Mouse (Mus musculus): ENCODE measurements around the gene Blcap. TPM values are rescaled to one million over a fixed set of nuclear protein-coding genes. Genes with fewer than 3 reads are reported as not detected.
"Not testable (repeated sequence)": the region's sequence is repeated elsewhere in the genome, so short reads cannot be mapped to it uniquely, and the experiment has no call there.

Blcap gene
- total and polyA plus RNA-seq, 2 experiments from 2014 or later = 207 to 284 TPM

DNA sequence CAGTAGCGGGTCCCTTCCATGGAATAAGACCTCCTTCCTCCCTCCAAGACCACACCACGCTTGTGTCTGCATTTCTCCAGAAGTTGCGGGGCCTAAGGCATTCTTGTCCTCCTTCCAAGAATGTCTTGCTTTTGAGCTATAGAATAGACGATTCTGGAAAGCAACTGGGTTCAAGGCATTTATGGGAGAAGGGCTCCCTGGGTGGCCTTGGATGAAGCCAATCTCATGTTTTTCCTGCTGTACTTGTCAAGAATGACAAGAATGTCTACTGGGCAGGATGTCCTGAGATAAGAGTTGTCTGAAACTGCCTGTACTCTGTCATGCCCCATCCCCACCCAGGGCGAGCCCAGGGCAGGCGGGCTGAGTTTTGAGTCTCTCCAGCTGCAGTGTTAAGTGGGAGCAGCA lies 30.4 kb upstream of the Blcap start:
- no peaks in the 10 kb centered on the region for H3K4me1 ChIP-seq (ENCODE audit: insufficient read depth, low read length)
- H3K27me3 ChIP-seq (ENCODE audit: insufficient read depth, low read length) = no peaks in the 10 kb centered on the region
- DNase-seq (ENCODE audit: low spot score) = no peak
- no peak overlapping the region for H3K4me3 ChIP-seq (ENCODE audit: low read length)
- no peaks in the 10 kb centered on the region for H3K36me3 ChIP-seq (ENCODE audit: insufficient read depth, low read length)
- ATAC-seq = no peak
- no peaks in the 10 kb centered on the region for H3K9me3 ChIP-seq (ENCODE audit: low read length)
- TF ChIP-seq CTCF (IDR thresholded peaks at IDR 0.05; ENCODE audit: low read depth) = no peak
- no peak overlapping the region for H3K9ac ChIP-seq (replicated peaks; ENCODE audit: low read length)
- 80% methylated on average over 6 of the region's 6 CpGs for WGBS
- H3K27ac ChIP-seq = no peak overlapping the region
- H3K4me2 ChIP-seq (ENCODE audit: low read depth, low read length) = no peak overlapping the region

DNA sequence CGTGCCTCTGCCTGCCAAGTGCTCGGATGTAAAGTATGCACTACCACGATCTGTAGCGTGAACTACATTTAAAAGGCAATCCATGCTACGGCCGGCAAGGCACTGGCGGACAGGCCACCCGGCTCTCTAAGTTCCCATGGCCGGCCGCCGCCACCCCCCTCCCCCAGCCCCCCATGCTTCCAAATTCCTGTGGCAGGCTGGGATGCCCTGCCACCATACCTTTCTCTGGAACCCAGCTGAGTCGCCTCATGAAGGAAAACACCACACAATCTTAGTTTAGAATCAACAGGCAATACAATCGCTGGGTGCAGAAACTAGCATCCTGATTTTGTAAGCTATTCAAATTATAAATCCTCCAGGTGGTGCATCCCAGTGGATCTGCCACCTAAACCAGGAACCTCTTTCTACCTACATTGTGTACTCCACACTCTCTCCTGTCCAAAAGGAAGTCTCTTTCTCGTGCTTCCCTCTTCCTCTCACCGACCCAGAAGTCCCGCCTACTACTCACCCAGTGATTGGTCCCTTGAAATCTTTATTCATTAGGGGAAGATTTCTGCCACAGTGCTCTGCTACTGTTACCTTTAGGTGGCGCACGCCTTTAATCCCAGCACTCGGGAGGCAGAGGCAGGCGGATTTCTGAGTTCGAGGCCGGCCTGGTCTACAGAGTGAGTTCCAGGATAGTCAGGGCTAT lies 25.9 kb upstream of the Blcap start:
- no peaks in the 10 kb centered on the region for H3K4me1 ChIP-seq (ENCODE audit: insufficient read depth, low read length)
- H3K36me3 ChIP-seq (ENCODE audit: insufficient read depth, low read length) = no peaks in the 10 kb centered on the region
- H3K9ac ChIP-seq (replicated peaks; ENCODE audit: low read length) = no peak overlapping the region
- WGBS = 59% methylated on average over 22 of the region's 22 CpGs
- no peak for DNase-seq (ENCODE audit: low spot score)
- no peak for TF ChIP-seq CTCF (IDR thresholded peaks at IDR 0.05; ENCODE audit: low read depth)
- no peak for ATAC-seq
- H3K9me3 ChIP-seq (ENCODE audit: low read length) = no peaks in the 10 kb centered on the region
- no peaks in the 10 kb centered on the region for H3K27me3 ChIP-seq (ENCODE audit: insufficient read depth, low read length)
- H3K4me2 ChIP-seq (ENCODE audit: low read depth, low read length) = no peak overlapping the region
- no peak overlapping the region for H3K4me3 ChIP-seq (ENCODE audit: low read length)
- H3K27ac ChIP-seq = no peak overlapping the region

DNA sequence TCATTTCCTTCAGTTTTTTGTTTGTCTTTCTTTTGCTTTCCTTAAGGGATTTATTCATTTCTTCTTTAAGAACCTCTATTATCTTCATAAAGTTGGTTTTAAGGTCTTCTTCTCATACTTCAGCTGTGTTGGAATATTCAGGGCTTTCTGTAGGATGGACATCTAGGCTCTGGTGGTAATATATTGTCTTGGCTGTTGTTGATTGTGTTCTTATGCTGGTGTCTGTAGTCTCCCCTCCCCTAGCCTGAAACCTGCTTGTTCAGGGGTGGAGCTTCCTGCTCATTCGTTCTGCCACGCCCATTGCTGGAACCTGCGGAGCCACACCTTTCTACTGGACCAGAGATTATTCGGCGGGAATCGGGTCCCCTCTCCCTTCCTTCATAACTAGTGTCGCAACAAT lies 14.3 kb upstream of the Blcap start:
- H3K27me3 ChIP-seq (ENCODE audit: insufficient read depth, low read length); H3K27ac ChIP-seq; H3K4me1 ChIP-seq (ENCODE audit: insufficient read depth, low read length); DNase-seq (ENCODE audit: low spot score); H3K9ac ChIP-seq (replicated peaks; ENCODE audit: low read length); ATAC-seq; H3K4me3 ChIP-seq (ENCODE audit: low read length); H3K9me3 ChIP-seq (ENCODE audit: low read length); H3K4me2 ChIP-seq (ENCODE audit: low read depth, low read length); H3K36me3 ChIP-seq (ENCODE audit: insufficient read depth, low read length): not testable (repeated sequence)
- WGBS = 32% methylated on average over 7 of the region's 7 CpGs

DNA sequence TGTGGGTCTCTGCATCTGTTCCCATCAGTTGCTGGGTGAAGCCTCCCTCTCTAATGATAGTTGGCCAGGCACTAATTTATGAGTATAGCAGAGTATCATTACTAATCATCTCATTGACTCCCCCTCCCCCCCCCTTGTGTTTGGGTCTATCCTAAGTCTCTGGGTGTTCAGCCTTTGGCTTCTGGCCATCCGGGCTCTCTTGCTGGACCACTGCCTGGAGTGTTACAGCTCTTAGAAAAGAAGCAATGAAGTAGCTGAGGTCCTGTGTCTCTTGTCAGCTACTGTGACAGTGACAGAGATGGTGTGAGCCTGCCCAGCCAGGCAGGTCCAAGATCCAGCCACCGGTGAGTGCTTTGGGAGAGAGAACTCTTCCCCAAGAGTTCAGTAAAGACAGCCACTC lies 1.7 kb upstream of the Blcap start:
- WGBS = 56% methylated on average over 2 of the region's 2 CpGs
- H3K9ac ChIP-seq (replicated peaks; ENCODE audit: low read length) = no peak overlapping the region
- no peaks in the 10 kb centered on the region for H3K36me3 ChIP-seq (ENCODE audit: insufficient read depth, low read length)
- DNase-seq (ENCODE audit: low spot score) (peak; percentile 51), ATAC-seq (no peak)
- H3K27ac ChIP-seq = no peak overlapping the region
- TF ChIP-seq CTCF (IDR thresholded peaks at IDR 0.05; ENCODE audit: low read depth) = no peak
- H3K27me3 ChIP-seq (ENCODE audit: insufficient read depth, low read length) = no peaks in the 10 kb centered on the region
- H3K4me1 ChIP-seq (ENCODE audit: insufficient read depth, low read length) = no peaks in the 10 kb centered on the region
- H3K4me3 ChIP-seq (ENCODE audit: low read length) = no peak overlapping the region
- H3K9me3 ChIP-seq (ENCODE audit: low read length) = no peaks in the 10 kb centered on the region
- H3K4me2 ChIP-seq (ENCODE audit: low read depth, low read length) = no peak overlapping the region

DNA sequence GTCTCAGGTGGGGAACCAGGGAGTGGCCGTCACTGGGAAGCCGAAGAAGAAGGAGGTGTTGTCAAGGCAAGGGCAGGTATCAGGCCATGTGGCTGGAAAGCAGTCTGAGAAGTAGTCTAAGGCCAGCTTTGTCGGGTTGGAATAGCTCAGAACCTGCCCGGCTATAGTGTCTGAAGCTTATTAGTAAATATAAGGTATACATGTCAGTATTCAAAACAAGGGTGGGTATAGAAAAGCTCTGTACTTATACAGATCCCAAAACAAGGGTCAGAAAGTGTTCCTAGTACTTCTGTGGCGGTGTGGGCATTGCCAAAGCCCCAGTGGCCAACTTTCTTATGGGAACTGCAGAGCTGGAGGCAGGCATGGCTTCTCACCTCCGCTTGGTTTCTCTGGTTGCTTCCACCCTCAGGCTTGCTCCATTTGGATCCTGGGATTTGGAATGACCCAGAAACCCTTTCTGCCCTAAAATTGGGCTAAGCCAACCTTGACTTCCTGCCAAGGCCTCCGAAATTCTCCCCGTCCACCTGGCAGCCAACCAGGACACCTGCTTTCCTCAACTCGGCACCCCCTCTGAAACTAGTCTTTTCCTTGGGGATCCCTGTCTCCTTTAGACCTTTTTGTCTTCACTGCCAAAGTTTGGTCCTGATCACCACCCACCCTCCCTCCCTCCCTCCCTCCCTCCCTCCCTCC lies 1.1 kb downstream of the Blcap start:
- no peaks in the 10 kb centered on the region for H3K9me3 ChIP-seq (ENCODE audit: low read length)
- H3K27ac ChIP-seq = no peak overlapping the region
- no peaks in the 10 kb centered on the region for H3K36me3 ChIP-seq (ENCODE audit: insufficient read depth, low read length)
- DNase-seq (ENCODE audit: low spot score) (no peak), ATAC-seq (no peak)
- peaks cover 10% of the 10 kb centered on the region for H3K4me1 ChIP-seq (ENCODE audit: insufficient read depth, low read length)
- H3K27me3 ChIP-seq (ENCODE audit: insufficient read depth, low read length) = no peaks in the 10 kb centered on the region
- H3K4me3 ChIP-seq (ENCODE audit: low read length) = no peak overlapping the region
- H3K4me2 ChIP-seq (ENCODE audit: low read depth, low read length) = no peak overlapping the region
- WGBS = 68% methylated on average over 9 of the region's 9 CpGs
- H3K9ac ChIP-seq (replicated peaks; ENCODE audit: low read length) = no peak overlapping the region
- TF ChIP-seq CTCF (IDR thresholded peaks at IDR 0.05; ENCODE audit: low read depth) = no peak

DNA sequence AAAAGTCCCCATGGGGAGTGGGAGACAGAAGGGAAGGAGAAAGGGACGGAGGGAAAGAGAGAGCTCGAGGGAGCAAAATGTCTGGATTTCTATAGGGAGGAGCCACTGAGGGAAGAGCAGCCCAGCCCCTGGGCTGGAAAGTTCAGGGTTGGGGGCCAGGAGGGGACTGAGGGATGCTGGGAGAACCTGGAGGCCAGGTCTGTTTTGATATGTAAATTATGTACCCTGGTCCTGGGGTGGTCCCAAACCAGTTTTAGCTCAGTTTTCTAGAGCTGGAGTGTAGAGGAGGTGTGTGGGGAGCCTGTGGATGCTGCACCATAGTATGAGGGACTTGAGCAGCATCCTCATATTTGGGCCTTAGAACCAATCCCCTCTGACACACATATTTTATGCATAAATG lies 2.2 kb downstream of the Blcap start:
- no peak overlapping the region for H3K27ac ChIP-seq
- H3K4me2 ChIP-seq (ENCODE audit: low read depth, low read length) = no peak overlapping the region
- H3K36me3 ChIP-seq (ENCODE audit: insufficient read depth, low read length) = no peaks in the 10 kb centered on the region
- WGBS = 26% methylated on average over 2 of the region's 2 CpGs
- DNase-seq (ENCODE audit: low spot score) = no peak
- no peak overlapping the region for H3K4me3 ChIP-seq (ENCODE audit: low read length)
- H3K9ac ChIP-seq (replicated peaks; ENCODE audit: low read length) = no peak overlapping the region
- no peaks in the 10 kb centered on the region for H3K9me3 ChIP-seq (ENCODE audit: low read length)
- no peaks in the 10 kb centered on the region for H3K27me3 ChIP-seq (ENCODE audit: insufficient read depth, low read length)
- H3K4me1 ChIP-seq (ENCODE audit: insufficient read depth, low read length) = peaks cover 12% of the 10 kb centered on the region
- TF ChIP-seq CTCF (IDR thresholded peaks at IDR 0.05; ENCODE audit: low read depth) = no peak
- ATAC-seq = no peak

All from hindbrain, postnatal 0 days (tissue).